Mouse (Mus musculus) MEL (cell line): Measurements from ENCODE around the gene Gm37240.

Experiments used
- CHD1 ChIP-seq: IDR thresholded peaks from 2 replicates; pipeline ENCODE4 v1.6.1; 2012; ENCODE audit warnings: low read depth, mild to moderate bottlenecking, inconsistent platforms, low read length, improper control_type of control experiment
- CTCF ChIP-seq, 3 experiments: IDR thresholded peaks in 2 of 3; conservative IDR thresholded peaks in 1 of 3; 2 replicates each; pipeline ENCODE4 v1.5.1; 2011 to 2012; ENCODE audit warnings: low read length in 3 of 3, low read depth in 2 of 3, mild to moderate bottlenecking in 2 of 3, improper control_type of control experiment in 1 of 3, inconsistent platforms in 1 of 3, mixed read lengths in 1 of 3, moderate library complexity in 1 of 3; ENCODE audit not compliant: control insufficient read depth in 1 of 3, insufficient read depth in 1 of 3, poor library complexity in 1 of 3, severe bottlenecking in 1 of 3
- EP300 ChIP-seq, 2 experiments: IDR thresholded peaks; 2 replicates each; pipeline ENCODE4 v1.6.1; 2011; ENCODE audit warnings: improper control_type of control experiment in 2 of 2, low read length in 2 of 2, low read depth in 1 of 2, mild to moderate bottlenecking in 1 of 2
- HCFC1 ChIP-seq: IDR thresholded peaks from 2 replicates; pipeline ENCODE4 v1.6.1; 2012; ENCODE audit warnings: low read depth, mild to moderate bottlenecking, inconsistent platforms, low read length, improper control_type of control experiment, moderate library complexity
- JUND ChIP-seq: IDR thresholded peaks from 2 replicates; pipeline ENCODE4 v1.6.1; 2011; ENCODE audit warnings: low read depth, mild to moderate bottlenecking, improper control_type of control experiment, low read length
- MEF2A ChIP-seq: IDR thresholded peaks from 2 replicates; pipeline ENCODE4 v1.6.1; 2014; ENCODE audit warnings: low read depth, mild to moderate bottlenecking, inconsistent platforms, low read length, improper control_type of control experiment; ENCODE audit not compliant: poor library complexity, insufficient replicate concordance, severe bottlenecking; ENCODE audit errors: extremely low read depth
- MYB ChIP-seq: IDR thresholded peaks from 2 replicates; pipeline ENCODE4 v1.6.1; 2011; ENCODE audit warnings: mild to moderate bottlenecking, low read depth, low read length, improper control_type of control experiment
- POLR2A ChIP-seq, 2 experiments: IDR thresholded peaks; 2 replicates each; pipeline ENCODE4 v1.6.1; 2011 to 2012; ENCODE audit warnings: low read length in 2 of 2, mild to moderate bottlenecking in 2 of 2, control low read depth in 1 of 2, improper control_type of control experiment in 1 of 2, low read depth in 1 of 2, moderate library complexity in 1 of 2; ENCODE audit not compliant: control insufficient read depth in 1 of 2, insufficient read depth in 1 of 2, poor library complexity in 1 of 2
- POLR2AphosphoS2 ChIP-seq: IDR thresholded peaks from 2 replicates; pipeline ENCODE4 v1.6.1; 2011; ENCODE audit warnings: low read length, improper control_type of control experiment
- ZC3H11A ChIP-seq: IDR thresholded peaks from 2 replicates; pipeline ENCODE4 v1.6.1; 2012; ENCODE audit warnings: low read depth, mild to moderate bottlenecking, inconsistent platforms, low read length, improper control_type of control experiment

- no peak for TF ChIP-seq CTCF (IDR thresholded peaks at IDR 0.05 in 2 of 3, conservative IDR thresholded peaks at IDR 0.05 in 1 of 3; ENCODE audit: control insufficient read depth in 1 of 3, insufficient read depth in 1 of 3, low read depth in 2 of 3, low read length in 3 of 3, poor library complexity in 1 of 3, severe bottlenecking in 1 of 3)
- no peak for TF ChIP-seq EP300 (IDR thresholded peaks at IDR 0.05; ENCODE audit: low read depth in 1 of 2, low read length in 2 of 2)
- no peak for TF ChIP-seq MEF2A
- TF ChIP-seq MYB: no peak
- no peak for TF ChIP-seq CHD1
- no peak for TF ChIP-seq HCFC1
- no peak for TF ChIP-seq ZC3H11A
- no peak for TF ChIP-seq JUND
- TF ChIP-seq POLR2AphosphoS2: no peak
- TF ChIP-seq POLR2A (IDR thresholded peaks at IDR 0.05; ENCODE audit: control insufficient read depth in 1 of 2, insufficient read depth in 1 of 2, low read depth in 1 of 2, low read length in 2 of 2, poor library complexity in 1 of 2): no peak
Observed at GRCm38 (mm10) chr3:85933586-85933985, 46.3 kb upstream of the Gm37240 start.
